Mouse (Mus musculus) A20 (cell line): ENCODE results near the gene Cdk7.
"Not testable (repeated sequence)": the region's sequence is repeated elsewhere in the genome, so short reads cannot be mapped to it uniquely, and the experiment has no call there.

Experiments used
- DNase-seq: peaks from one replicate; pipeline ENCODE4 v3.0.0-alpha.2; 2011; ENCODE audit warnings: low read depth, low spot score

Cdk7 gene

GRCm38 (mm10) chr13:100730861-100731176 lies at the start of gene Cdk7:
Gene Cdk7 (minus strand): TSS chr13:100730939.
- peak; percentile 97 for DNase-seq

- peak; percentile 19 for DNase-seq
These were observed 46.8 kb upstream of the Cdk7 start for GRCm38 (mm10) chr13:100777491-100777890.

- no peak for DNase-seq
These were observed 46.0 kb upstream of the Cdk7 start for GRCm38 (mm10) chr13:100776710-100777109.

GRCm38 (mm10) chr13:100776056-100776419 lies 45.3 kb upstream of the Cdk7 start:
- DNase-seq, result no peak

- DNase-seq, result peak; percentile 93
These were observed 44.7 kb upstream of the Cdk7 start, which contains the start of gene Cenph for GRCm38 (mm10) chr13:100775252-100776055. Gene Cenph (minus strand): TSS chr13:100775899.

GRCm38 (mm10) chr13:100774704-100775103 lies 44.0 kb upstream of the Cdk7 start:
- peak; percentile 21 for DNase-seq

- DNase-seq, result no peak
These were observed 24.6 kb upstream of the Cdk7 start for GRCm38 (mm10) chr13:100755329-100755728.

GRCm38 (mm10) chr13:100754186-100754585 lies 23.4 kb upstream of the Cdk7 start:
- no peak for DNase-seq

- no peak for DNase-seq
These were observed 22.3 kb upstream of the Cdk7 start for GRCm38 (mm10) chr13:100753011-100753410.

- no peak for DNase-seq
These were observed 21.8 kb upstream of the Cdk7 start for GRCm38 (mm10) chr13:100752529-100752928.

- no peak for DNase-seq
These were observed 20.7 kb upstream of the Cdk7 start for GRCm38 (mm10) chr13:100751402-100751801.

- DNase-seq, result no peak
These were observed 20.1 kb upstream of the Cdk7 start for GRCm38 (mm10) chr13:100750799-100751198.

GRCm38 (mm10) chr13:100748638-100749037 lies 17.9 kb upstream of the Cdk7 start:
- DNase-seq, result no peak

GRCm38 (mm10) chr13:100746090-100746489 lies 15.4 kb upstream of the Cdk7 start:
- DNase-seq, result no peak

- DNase-seq, result peak; percentile 96
These were observed 13.5 kb upstream of the Cdk7 start, which contains the start of gene Mrps36 for GRCm38 (mm10) chr13:100744036-100744744. Gene Mrps36 (minus strand): TSS chr13:100744659.

GRCm38 (mm10) chr13:100743346-100744035 lies 12.8 kb upstream of the Cdk7 start:
- no peak for DNase-seq

GRCm38 (mm10) chr13:100742831-100743230 lies 12.1 kb upstream of the Cdk7 start:
- no peak for DNase-seq

- DNase-seq, result no peak
These were observed 2.0 kb upstream of the Cdk7 start for GRCm38 (mm10) chr13:100732756-100733155.

- not testable (repeated sequence) for DNase-seq
These were observed 815 bp upstream of the Cdk7 start for GRCm38 (mm10) chr13:100731462-100732046.

- no peak for DNase-seq
These were observed 432 bp downstream of the Cdk7 start for GRCm38 (mm10) chr13:100730153-100730860.

- not testable (repeated sequence) for DNase-seq
These were observed 2.2 kb downstream of the Cdk7 start for GRCm38 (mm10) chr13:100728530-100728929.
